Mouse (Mus musculus) heart, embryonic 14.5 days (tissue): ENCODE measurements around the gene Trim26. TPM values are rescaled to one million over a fixed set of nuclear protein-coding genes. Genes with fewer than 3 reads are reported as not detected.

ENCODE experiments used
- ATAC-seq: fragments of 200-750 bp; cut with Nextera tagmentation; 2 replicates; pipeline ENCODE4 v1.8.0; 2017; ENCODE audit warnings: low read depth, moderate TSS enrichment; ENCODE audit not compliant: insufficient number of reproducible peaks, insufficient read depth, low FRiP score
- H3K27ac ChIP-seq, 2 experiments: fragments of 200-500 bp in 1 of 2; fragments of 300-500 bp in 1 of 2; sonication (generic) in 1 of 2; replicated peaks in 1 of 2; 2 replicates each; pipeline ENCODE4 v1.5.1; 2012 to 2014; ENCODE audit warnings: low read depth in 2 of 2, low read length in 2 of 2, control low read depth in 1 of 2, mild to moderate bottlenecking in 1 of 2, mixed read lengths in 1 of 2; ENCODE audit not compliant: control insufficient read depth in 1 of 2, insufficient read depth in 1 of 2
- H3K27me3 ChIP-seq: fragments of 300-500 bp; sonication (generic); 2 replicates; pipeline ENCODE4 v1.6.1; 2014; ENCODE audit warnings: mild to moderate bottlenecking, low read length, control low read depth; ENCODE audit not compliant: control insufficient read depth, insufficient read depth
- H3K36me3 ChIP-seq: fragments of 300-500 bp; sonication (generic); 2 replicates; pipeline ENCODE4 v1.6.1; 2014; ENCODE audit warnings: mild to moderate bottlenecking, control low read depth, low read length, mixed read lengths; ENCODE audit not compliant: control insufficient read depth, insufficient read depth
- H3K4me1 ChIP-seq, 2 experiments: fragments of 200-500 bp in 1 of 2; fragments of 300-500 bp in 1 of 2; sonication (generic) in 1 of 2; 2 replicates each; pipeline ENCODE4 v1.6.1; 2012 to 2014; ENCODE audit warnings: low read length in 2 of 2, control low read depth in 1 of 2, mixed read lengths in 1 of 2; ENCODE audit not compliant: control insufficient read depth in 2 of 2, insufficient read depth in 2 of 2
- H3K4me2 ChIP-seq: fragments of 300-500 bp; sonication (generic); 2 replicates; pipeline ENCODE4 v1.6.1; 2014; ENCODE audit warnings: mild to moderate bottlenecking, low read length
- H3K4me3 ChIP-seq, 2 experiments: fragments of 200-500 bp in 1 of 2; fragments of 300-500 bp in 1 of 2; sonication (generic) in 1 of 2; 2 replicates each; pipeline ENCODE4 v1.5.1; 2012 to 2014; ENCODE audit warnings: low read length in 2 of 2, mild to moderate bottlenecking in 2 of 2, control low read depth in 1 of 2, low read depth in 1 of 2, moderate library complexity in 1 of 2; ENCODE audit not compliant: control insufficient read depth in 1 of 2, insufficient read depth in 1 of 2
- H3K9ac ChIP-seq: fragments of 300-500 bp; sonication (generic); 2 replicates; pipeline ENCODE4 v1.6.1; 2014; ENCODE audit warnings: mild to moderate bottlenecking, low read length
- H3K9me3 ChIP-seq: fragments of 300-500 bp; sonication (generic); 2 replicates; pipeline ENCODE4 v1.6.1; 2016; ENCODE audit warnings: low read length, control low read depth; ENCODE audit not compliant: control insufficient read depth
- WGBS: fragments of 180-500 bp; shearing (Covaris S2); extraction: QIAGEN DNeasy Blood & Tissue Kit; methylation state at CpG from one replicate; pipeline ENCODE4 v1.1.7; 2014; 5-methylcytosine and 5-hydroxymethylcytosine counted together
- polyA plus RNA-seq: library from polyadenylated mRNA; unstranded; fragments of >200 nt; fragmentation: Nextera tagmentation; extraction: Ambion mirVana; gene quantifications from 2 replicates; pipeline ENCODE4 v1.2.1, GENCODE M21; 2014

The Trim26 gene
- polyA plus RNA-seq, 1 experiment from 2014 or later: 18.8 TPM

DNA sequence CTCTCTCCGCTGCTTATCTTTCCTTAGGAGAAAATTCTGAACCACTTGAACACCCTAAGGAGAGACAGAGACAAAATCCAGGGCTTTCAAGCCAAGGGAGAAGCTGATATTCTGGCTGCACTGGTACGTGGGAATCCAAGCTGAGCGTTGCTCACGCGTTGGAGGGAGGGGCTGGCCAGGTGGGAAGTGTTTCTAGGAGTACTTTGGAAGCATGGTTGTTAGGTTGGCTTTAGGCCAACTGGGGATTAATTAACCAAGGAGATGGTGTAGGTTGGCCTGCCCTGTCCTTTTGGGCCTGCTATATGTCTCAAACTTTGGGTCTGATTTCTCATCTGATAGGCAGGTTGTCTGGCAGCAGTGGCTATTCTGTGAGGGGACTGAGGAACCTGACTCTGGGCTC lies 14.3 kb downstream of the Trim26 start:
- no peaks in the 10 kb centered on the region for H3K27me3 ChIP-seq
- no peak for ATAC-seq
- no peaks in the 10 kb centered on the region for H3K9me3 ChIP-seq
- 74% methylated on average over 5 of the region's 5 CpGs for WGBS
- H3K4me1 ChIP-seq: no peaks in the 10 kb centered on the region
- H3K4me3 ChIP-seq: no peak overlapping the region
- H3K36me3 ChIP-seq: peaks cover 62% of the 10 kb centered on the region
- no peak overlapping the region for H3K27ac ChIP-seq
- H3K9ac ChIP-seq: no peak overlapping the region
- H3K4me2 ChIP-seq: no peak overlapping the region

DNA sequence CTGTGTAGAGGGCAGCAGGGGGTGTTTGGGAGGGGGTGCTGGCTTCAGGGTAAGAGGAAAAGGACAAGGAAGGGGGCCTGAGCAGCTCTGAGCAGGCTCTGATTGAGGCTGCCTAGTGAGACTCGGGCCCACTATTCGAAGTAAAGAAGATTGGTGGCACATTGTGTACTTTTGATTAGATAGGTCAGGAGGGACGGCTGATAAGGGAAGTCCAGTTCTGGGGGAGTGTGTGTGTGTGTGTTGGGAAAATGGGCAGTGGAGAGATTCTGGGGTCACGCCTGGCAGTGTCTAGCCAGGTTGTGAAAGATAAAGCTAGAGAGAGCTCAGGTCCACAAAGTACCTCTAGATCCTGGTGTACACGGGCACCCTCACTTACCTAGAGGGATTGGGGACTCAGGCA lies 14.7 kb downstream of the Trim26 start:
- Histone ChIP-seq H3K4me1 (no peaks in the 10 kb centered on the region), H3K27me3 (no peaks in the 10 kb centered on the region), H3K27ac (no peak overlapping the region), H3K4me3 (no peak overlapping the region), H3K4me2 (no peak overlapping the region), H3K9me3 (no peaks in the 10 kb centered on the region), H3K9ac (no peak overlapping the region), H3K36me3 (peaks cover 62% of the 10 kb centered on the region)
- no peak for ATAC-seq
- 52% methylated on average over 5 of the region's 5 CpGs for WGBS

- no peaks in the 10 kb centered on the region for H3K9me3 ChIP-seq
- 89% methylated on average over 3 of the region's 3 CpGs for WGBS
- no peak overlapping the region for H3K4me2 ChIP-seq
- no peak overlapping the region for H3K9ac ChIP-seq
- peaks cover 91% of the 10 kb centered on the region for H3K36me3 ChIP-seq
- ATAC-seq: no peak
- H3K27me3 ChIP-seq: no peaks in the 10 kb centered on the region
- H3K4me3 ChIP-seq: no peak overlapping the region
- no peak overlapping the region for H3K27ac ChIP-seq
- H3K4me1 ChIP-seq: no peaks in the 10 kb centered on the region
Measured at GRCm38 (mm10) chr17:36855484-36855883, 18.6 kb downstream of the Trim26 start.

DNA sequence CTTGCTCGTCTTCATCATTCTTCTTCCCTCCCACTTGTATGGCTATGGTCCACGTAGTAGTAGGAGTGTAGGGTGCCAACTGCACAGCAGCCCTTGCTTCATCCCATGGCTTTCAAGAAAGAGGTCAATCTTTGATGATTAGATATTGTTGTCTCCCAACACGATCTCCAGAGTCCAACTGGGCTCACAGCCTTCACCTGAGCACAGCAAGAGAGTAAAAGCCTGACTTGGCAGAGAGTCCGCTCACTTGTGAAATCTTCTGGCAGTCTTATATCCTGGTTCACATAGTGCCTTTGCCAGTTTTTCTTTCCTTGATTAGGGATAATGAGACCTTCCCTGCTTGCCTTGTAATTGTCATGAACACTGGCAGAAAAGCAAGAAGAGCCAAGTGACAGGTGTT lies 19.3 kb downstream of the Trim26 start:
- Histone ChIP-seq H3K4me2 (no peak overlapping the region), H3K9me3 (no peaks in the 10 kb centered on the region), H3K27ac (no peak overlapping the region), H3K27me3 (no peaks in the 10 kb centered on the region), H3K4me3 (no peak overlapping the region), H3K9ac (no peak overlapping the region), H3K4me1 (no peaks in the 10 kb centered on the region), H3K36me3 (peaks cover 83% of the 10 kb centered on the region)
- ATAC-seq: no peak
- 91% methylated on average over 4 of the region's 4 CpGs for WGBS

GRCm38 (mm10) chr17:36858181-36858580 lies 21.2 kb downstream of the Trim26 start:
- no peak overlapping the region for H3K9ac ChIP-seq
- no peak overlapping the region for H3K4me3 ChIP-seq
- H3K4me1 ChIP-seq: no peaks in the 10 kb centered on the region
- H3K36me3 ChIP-seq: peaks cover 64% of the 10 kb centered on the region
- no peak overlapping the region for H3K4me2 ChIP-seq
- H3K27ac ChIP-seq: no peak overlapping the region
- no peak for ATAC-seq
- WGBS: 85% methylated on average over 3 of the region's 3 CpGs
- H3K9me3 ChIP-seq: no peaks in the 10 kb centered on the region
- H3K27me3 ChIP-seq: no peaks in the 10 kb centered on the region; the same call in 1 of the 2 replicates

DNA sequence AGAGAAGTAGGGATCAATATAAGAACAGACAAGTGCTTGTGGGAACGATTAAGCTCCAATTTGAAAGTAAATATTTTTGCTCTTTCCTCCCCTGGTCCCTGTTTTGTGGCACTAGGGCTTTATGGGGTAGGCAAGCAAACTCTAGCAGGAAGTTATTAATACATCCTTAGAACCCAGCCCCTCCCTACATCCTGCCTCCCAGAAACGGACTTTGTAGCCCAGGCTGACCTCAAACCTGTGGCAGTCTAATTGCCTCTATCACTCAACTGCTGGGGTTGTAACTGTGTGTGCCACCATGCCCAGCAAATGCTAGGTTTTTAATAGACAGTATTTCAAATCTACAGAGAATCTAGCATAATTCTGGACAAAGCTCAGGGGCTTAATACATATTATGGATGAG lies 24.7 kb downstream of the Trim26 start:
- peaks cover 17% of the 10 kb centered on the region for H3K27me3 ChIP-seq
- no peak overlapping the region for H3K27ac ChIP-seq
- ATAC-seq: no peak
- H3K9me3 ChIP-seq: no peaks in the 10 kb centered on the region
- peaks cover 30% of the 10 kb centered on the region for H3K36me3 ChIP-seq
- H3K4me1 ChIP-seq: peaks cover 0 to under 1% of the 10 kb centered on the region in 2 experiments; a peak in 1 of 4 replicates
- no peak overlapping the region for H3K4me3 ChIP-seq
- H3K9ac ChIP-seq: no peak overlapping the region
- no peak overlapping the region for H3K4me2 ChIP-seq
- WGBS: 62% methylated on average over 2 of the region's 2 CpGs

DNA sequence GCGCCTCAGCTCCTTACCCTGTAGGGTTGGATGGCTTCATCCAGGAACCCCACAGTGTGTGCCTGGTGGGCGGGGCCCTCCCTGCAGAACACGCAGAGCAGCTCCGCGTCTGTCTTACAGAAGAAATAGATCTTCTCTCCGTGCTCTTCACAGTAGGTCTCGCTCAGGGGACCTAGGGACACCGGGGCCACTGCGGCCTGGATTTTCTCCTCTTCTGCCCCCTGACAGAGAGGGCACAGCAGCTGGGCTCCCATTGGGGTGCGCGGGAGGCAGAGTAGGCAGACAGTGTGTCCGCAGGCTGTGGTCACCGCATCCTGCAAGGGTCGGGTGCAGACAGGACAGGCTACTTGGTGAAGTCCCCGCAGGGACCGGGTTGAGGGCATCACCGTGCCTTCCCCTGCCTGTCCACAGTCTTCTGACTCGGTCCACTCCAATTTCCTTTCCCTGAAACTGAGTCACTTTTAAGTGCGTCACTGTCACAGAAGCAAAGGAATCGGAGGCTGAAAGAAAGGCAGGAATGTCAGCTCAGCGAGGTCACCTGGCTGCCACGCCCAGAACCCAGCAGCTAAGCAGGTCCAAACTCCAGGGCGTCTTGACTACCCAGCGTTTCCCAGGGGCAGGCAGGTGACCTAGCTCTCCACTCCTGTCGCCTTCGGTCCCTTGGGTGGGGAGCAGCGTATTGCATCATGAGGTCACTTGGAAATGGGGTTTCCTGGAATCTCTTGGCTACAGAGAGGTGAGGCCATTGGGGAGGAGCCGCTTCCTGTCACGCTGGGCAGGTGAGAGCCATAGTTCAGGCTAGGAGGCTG lies 30.0 kb downstream of the Trim26 start, which contains the start of gene Trim15:
Trim15 (minus strand) TSS at position 492 of the 809 bp plus-strand sequence.
- Histone ChIP-seq H3K9me3 (no peaks in the 10 kb centered on the region), H3K27ac (no peak within 1 kb of the TSS), H3K9ac (no peak within 1 kb of the TSS), H3K4me3 (peak within 1 kb of the TSS in 1 of 2 experiments; percentile 20; a peak in 2 of 4 replicates), H3K36me3 (no peaks in the 10 kb centered on the region), H3K27me3 (peaks cover 28% of the 10 kb centered on the region), H3K4me2 (peak within 1 kb of the TSS; percentile 44), H3K4me1 (peaks cover 2 to 7% of the 10 kb centered on the region in 2 experiments; a peak in 1 of 4 replicates)
- ATAC-seq: 0 out of 2 replicates have a peak, but pooled peaks have one; percentile 31
- WGBS: 13% methylated on average over 29 of the region's 29 CpGs
